Mouse (Mus musculus) frontal cortex, adult 2 months (tissue): Measurements from ENCODE around the gene Dhx38. TPM values are rescaled to one million over a fixed set of nuclear protein-coding genes. Genes with fewer than 3 reads are reported as not detected.

Experiments used
- DNase-seq, 2 experiments: peaks; one replicate each; pipeline ENCODE4 v3.0.0; 2022; ENCODE audit warnings: low spot score in 1 of 2; ENCODE audit errors: extremely low spot score in 1 of 2
- polyA plus RNA-seq: library from polyadenylated mRNA; depleted of rRNA; stranded (reverse); fragments of >200 nt; gene quantifications from 2 replicates; pipeline ENCODE4 v1.2.3, GENCODE M21; 2012; rRNA removed

The Dhx38 gene
- polyA plus RNA-seq = 20.1 and 20.4 TPM in 2 replicates

GRCm38 (mm10) chr8:109565498-109566333, at the start of gene Dhx38, which contains the start of gene Txnl4b:
Gene Dhx38, minus strand, starts transcription at chr8:109565861.
Gene Txnl4b, plus strand, starts transcription at chr8:109565892.
- DNase-seq = peak; percentile 99 to 100

- DNase-seq = peak in 1 of 2 experiments; percentile 32
Measured at GRCm38 (mm10) chr8:109614243-109615210, 48.9 kb upstream of the Dhx38 start, which contains the start of gene Pkd1l3. Gene Pkd1l3, plus strand, starts transcription at chr8:109614517.

DNA sequence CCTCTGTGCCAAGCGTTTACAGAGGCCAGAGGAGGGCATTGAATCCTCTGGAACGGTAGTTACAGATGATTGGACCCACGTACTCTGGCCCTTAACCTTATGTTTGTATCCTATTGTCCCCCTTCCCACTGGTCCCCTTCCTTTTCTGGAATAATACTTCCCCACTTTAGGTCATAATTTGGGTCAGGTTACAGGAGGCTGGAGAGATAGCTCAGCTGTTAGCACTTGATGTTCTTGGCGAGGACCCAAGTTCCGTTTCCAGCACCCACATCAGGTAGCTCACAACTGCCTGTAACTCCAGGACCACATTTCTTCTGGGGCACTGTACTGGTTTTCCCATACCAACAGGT, 43.5 kb upstream of the Dhx38 start:
- DNase-seq = no peak

GRCm38 (mm10) chr8:109608271-109609152, 42.9 kb upstream of the Dhx38 start, which contains the start of gene Dhodh:
Gene Dhodh, minus strand, starts transcription at chr8:109608673.
- DNase-seq = peak; percentile 96 to 98

DNA sequence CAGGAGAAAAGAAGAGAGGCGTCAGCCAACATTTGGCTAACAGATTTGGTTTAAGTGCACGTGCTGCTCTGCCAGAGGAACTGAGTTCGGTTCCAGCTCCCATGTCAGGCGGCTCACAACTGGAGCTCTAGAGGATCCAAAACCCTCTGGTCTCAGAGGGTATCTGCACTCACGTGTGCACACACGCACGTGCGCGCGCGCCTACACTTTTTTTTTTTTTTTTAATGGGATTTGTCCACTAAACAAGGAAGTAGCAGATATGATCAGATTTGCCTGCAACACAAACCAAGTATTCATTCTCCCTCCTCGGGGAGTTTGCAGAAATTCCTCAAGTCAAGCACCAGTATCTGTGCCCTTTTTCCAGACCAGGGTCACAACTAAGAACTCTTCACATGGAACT, 42.0 kb upstream of the Dhx38 start:
- DNase-seq = no peak

DNA sequence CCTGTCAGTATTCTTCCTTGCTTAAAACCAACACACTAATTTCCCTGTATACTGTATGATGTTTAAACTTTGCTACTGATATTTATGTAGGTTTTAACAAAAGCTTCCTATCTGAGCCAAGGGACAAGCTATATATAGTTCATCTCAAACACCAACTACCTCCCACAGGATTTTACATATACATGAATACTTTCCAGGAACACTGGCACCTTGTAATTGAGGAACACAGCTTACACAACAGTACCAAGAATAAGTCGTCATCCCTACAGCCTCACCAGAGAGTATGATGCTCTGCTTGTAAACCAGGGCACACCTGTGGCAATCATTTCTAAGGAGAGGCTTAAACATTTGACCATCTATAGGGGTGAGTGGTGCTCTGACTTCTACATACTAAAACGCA, 41.1 kb upstream of the Dhx38 start:
- DNase-seq = no peak

- peak in 1 of 2 experiments; percentile 53 for DNase-seq
Measured at GRCm38 (mm10) chr8:109595854-109596253, 30.2 kb upstream of the Dhx38 start.

GRCm38 (mm10) chr8:109593117-109593788, 27.6 kb upstream of the Dhx38 start:
- DNase-seq = peak in 1 of 2 experiments; percentile 45

- no peak for DNase-seq
Measured at GRCm38 (mm10) chr8:109592164-109592563, 26.5 kb upstream of the Dhx38 start.

GRCm38 (mm10) chr8:109591367-109591766, 25.7 kb upstream of the Dhx38 start:
- DNase-seq = no peak

GRCm38 (mm10) chr8:109590901-109591300, 25.2 kb upstream of the Dhx38 start:
- no peak for DNase-seq

GRCm38 (mm10) chr8:109586972-109587504, 21.4 kb upstream of the Dhx38 start:
- no peak for DNase-seq

DNA sequence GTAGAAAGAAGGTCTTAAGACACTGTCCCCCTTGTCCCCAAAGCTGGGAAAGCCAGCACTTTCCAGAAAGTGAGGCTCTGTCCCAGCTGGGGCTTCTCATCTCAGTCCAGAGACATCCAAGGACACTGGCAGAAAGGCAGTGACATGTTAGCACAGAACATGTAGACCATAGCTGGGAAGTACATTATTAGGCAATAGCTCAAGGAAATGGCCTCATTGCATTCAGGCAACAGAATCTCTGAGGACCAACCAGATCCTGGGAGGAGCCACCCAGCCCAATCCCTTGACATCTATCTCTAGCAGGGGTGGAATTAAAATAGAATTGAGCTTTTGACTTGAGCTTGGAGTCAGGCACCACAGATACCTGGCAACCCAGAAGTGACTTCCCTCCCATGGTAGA, 20.0 kb upstream of the Dhx38 start:
- no peak for DNase-seq

DNA sequence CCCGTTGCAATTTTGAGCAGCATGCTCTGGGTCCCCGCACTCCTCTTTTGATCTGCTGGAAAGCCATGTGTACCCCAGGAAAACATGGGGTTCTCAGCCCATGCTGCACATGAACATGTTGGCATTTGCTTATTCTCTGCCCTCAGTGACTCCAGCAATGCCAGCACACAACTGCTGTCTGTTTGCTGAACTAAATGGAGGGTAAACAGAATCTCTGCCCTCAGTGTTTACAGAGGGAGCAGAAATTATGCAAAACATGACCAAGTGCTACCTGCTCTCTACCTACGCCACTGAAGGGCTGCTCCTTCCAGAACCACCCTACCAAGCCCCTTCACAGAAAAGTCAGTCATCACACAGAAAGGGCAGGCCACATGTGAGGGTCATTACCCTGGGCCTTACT, 19.2 kb upstream of the Dhx38 start:
- DNase-seq = no peak

- no peak for DNase-seq
Measured at GRCm38 (mm10) chr8:109584293-109584692, 18.6 kb upstream of the Dhx38 start.

DNA sequence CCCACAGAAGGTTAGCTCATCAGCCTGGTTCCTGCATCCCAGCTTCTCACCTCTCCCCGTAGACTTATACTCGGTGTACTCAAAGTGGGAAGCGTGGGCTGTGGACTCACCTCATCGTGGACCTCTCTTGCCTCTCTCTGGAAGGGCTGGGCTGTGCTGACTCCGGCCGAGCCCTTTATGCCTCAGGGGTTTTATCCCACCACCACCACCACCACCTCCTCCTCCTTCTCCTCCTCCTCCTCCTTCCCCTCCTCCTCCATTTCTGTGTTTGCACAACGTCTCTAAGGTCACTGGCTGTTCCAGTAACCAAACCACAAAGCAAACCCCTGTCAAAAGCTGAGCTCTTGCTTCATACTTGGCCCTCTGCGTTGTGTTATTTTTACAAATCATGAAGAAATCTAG, 13.2 kb upstream of the Dhx38 start, which contains the start of gene Hp:
Gene Hp (minus strand): TSS at position 273 of the 402 bp plus-strand sequence.
- DNase-seq = no peak

DNA sequence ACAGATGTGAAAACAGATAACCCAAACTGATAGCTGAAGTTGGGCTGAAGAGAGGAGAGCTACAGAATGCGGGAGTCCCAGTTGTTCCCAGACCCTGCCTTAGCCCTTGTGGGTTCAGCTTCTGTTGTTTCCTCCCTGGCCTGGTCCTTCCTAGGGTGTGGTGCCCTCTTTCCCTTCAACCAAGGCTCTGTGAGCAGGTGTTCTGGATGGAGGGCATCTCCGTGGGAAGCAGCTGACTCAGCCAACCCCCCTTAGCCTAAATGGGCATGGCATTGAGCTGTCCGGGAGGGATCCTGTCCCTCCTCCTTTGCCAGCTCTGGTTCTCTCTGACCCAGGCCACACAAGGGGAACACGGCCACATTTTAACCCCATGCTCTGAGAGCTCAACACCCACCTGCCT, 10.7 kb upstream of the Dhx38 start:
- no peak for DNase-seq

GRCm38 (mm10) chr8:109571139-109571538, 5.5 kb upstream of the Dhx38 start:
- no peak for DNase-seq

- no peak for DNase-seq
Measured at GRCm38 (mm10) chr8:109564766-109565165, 895 bp downstream of the Dhx38 start.
